In the genomic region with DNA sequence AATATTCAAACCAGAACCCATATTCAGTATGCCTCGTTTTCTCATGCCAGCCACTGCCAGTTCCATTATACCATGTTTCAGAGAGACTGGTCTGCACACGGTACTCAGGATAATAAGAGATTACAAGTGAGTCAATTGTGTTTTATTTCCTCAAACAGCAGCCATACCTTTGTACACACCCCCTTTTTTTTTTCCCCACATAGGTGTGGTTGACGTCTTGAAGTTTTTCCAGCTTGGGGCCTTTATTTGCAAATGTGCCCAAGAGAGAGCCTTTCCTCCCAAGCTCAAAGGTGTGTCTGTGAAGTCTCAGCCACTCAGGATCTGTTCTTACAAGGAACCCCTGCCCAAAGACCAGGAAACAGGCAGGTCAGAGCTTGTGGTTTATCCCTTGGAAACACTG, we compare ENCODE assay signal across 19 mouse cellular contexts.
"Had no signal": no experiment of that assay in that cellular context is flagged by ENCODE, and none has a peak within 500 bp of the region (broad histone marks: within the 10 kb centered on the region; RNA-seq: fewer than 3 reads in every experiment).

No protein-coding gene starts in this region.

- H3K36me3 ChIP-seq: limb, embryonic 12.5 days; liver, embryonic 13.5 days; lung, embryonic 15.5 days; midbrain, embryonic 15.5 days; neural tube, embryonic 12.5 days had no signal

- H3K27me3 ChIP-seq: limb, embryonic 12.5 days; lung, embryonic 15.5 days; midbrain, embryonic 15.5 days; neural tube, embryonic 12.5 days had no signal

- H3K9ac ChIP-seq: limb, embryonic 12.5 days; liver, embryonic 13.5 days; liver, postnatal 0 days; lung, embryonic 15.5 days; midbrain, embryonic 15.5 days; neural tube, embryonic 12.5 days had no signal

- H3K4me3 ChIP-seq: limb, embryonic 12.5 days; liver, embryonic 13.5 days; lung, embryonic 15.5 days; megakaryocyte, embryonic 14.5 days; midbrain, embryonic 15.5 days; neural tube, embryonic 12.5 days had no signal

- H3K4me2 ChIP-seq: limb, embryonic 12.5 days; liver, embryonic 13.5 days; lung, embryonic 15.5 days; midbrain, embryonic 11.5 days; midbrain, embryonic 15.5 days; neural tube, embryonic 12.5 days had no signal

- ATAC-seq: liver, postnatal 0 days; midbrain, embryonic 15.5 days had no signal

- H3K4me1 ChIP-seq: liver, embryonic 13.5 days; lung, embryonic 15.5 days; midbrain, embryonic 15.5 days; neural tube, embryonic 12.5 days had no signal

- H3K9me3 ChIP-seq: limb, embryonic 12.5 days; liver, embryonic 13.5 days; lung, embryonic 15.5 days; megakaryocyte, embryonic 14.5 days; midbrain, embryonic 15.5 days; neural tube, embryonic 12.5 days had no signal

- DNase-seq: kidney, adult 8-10 months; kidney, postnatal 36 days; layer of hippocampus, adult 9-11 months; layer of hippocampus, postnatal 36 days; liver; liver, embryonic 13.5 days; liver, postnatal 0 days; right cerebral cortex, postnatal 4 days; spleen, adult 18-20 months; thymus, adult 18-20 months; thymus, postnatal 14 days had no signal

- H3K27ac ChIP-seq: kidney, postnatal 0 days; limb, embryonic 12.5 days; liver, embryonic 13.5 days; lung, embryonic 15.5 days; macrophage; midbrain, embryonic 15.5 days; neural tube, embryonic 12.5 days had no signal
